Mouse (Mus musculus): ENCODE results near the gene Gm438. TPM values are rescaled to one million over a fixed set of nuclear protein-coding genes. Genes with fewer than 3 reads are reported as not detected.
A peak's percentile ranks its signal among the peaks of the same experiment; 100 is the strongest.
"Not testable (repeated sequence)": the region's sequence is repeated elsewhere in the genome, so short reads cannot be mapped to it uniquely, and the experiment has no call there.

Gm438 gene
- total RNA-seq (2021) = not detected
- long read RNA-seq, experiment 1 = 0 reads
- long read RNA-seq, experiment 2 = 0 reads

- Histone ChIP-seq H3K27ac (no peak within 1 kb of the TSS), H3K4me3 (no peak within 1 kb of the TSS)
- DNase-seq (ENCODE audit: low spot score in 2 of 2) = no peak
- no peak for TF ChIP-seq CTCF (conservative IDR thresholded peaks at IDR 0.05)
These were observed at the start of gene Gm438 for GRCm38 (mm10) chr4:144786483-144786882. Gene Gm438, minus strand, starts transcription at chr4:144786583.

GRCm38 (mm10) chr4:144824706-144825105 is 38.3 kb upstream of the Gm438 start:
- Histone ChIP-seq H3K4me3 (no peak overlapping the region), H3K27ac (no peak overlapping the region)
- DNase-seq (ENCODE audit: low spot score in 2 of 2) = no peak
- TF ChIP-seq CTCF (conservative IDR thresholded peaks at IDR 0.05) = no peak

GRCm38 (mm10) chr4:144823996-144824395 is 37.6 kb upstream of the Gm438 start:
- H3K4me3 ChIP-seq = no peak overlapping the region
- H3K27ac ChIP-seq = no peak overlapping the region
- TF ChIP-seq CTCF (conservative IDR thresholded peaks at IDR 0.05) = no peak
- no peak for DNase-seq (ENCODE audit: low spot score in 2 of 2)

- H3K27ac ChIP-seq; H3K4me3 ChIP-seq; DNase-seq (ENCODE audit: low spot score in 2 of 2): not testable (repeated sequence)
These were observed 20.8 kb upstream of the Gm438 start for GRCm38 (mm10) chr4:144807135-144807534.

- Histone ChIP-seq H3K4me3 (no peak overlapping the region), H3K27ac (no peak overlapping the region)
- DNase-seq (ENCODE audit: low spot score in 2 of 2) = no peak
- no peak for TF ChIP-seq CTCF (conservative IDR thresholded peaks at IDR 0.05)
These were observed 17.2 kb upstream of the Gm438 start for GRCm38 (mm10) chr4:144803633-144804032.

GRCm38 (mm10) chr4:144790141-144790540 is 3.8 kb upstream of the Gm438 start:
- no peak for TF ChIP-seq CTCF (conservative IDR thresholded peaks at IDR 0.05)
- H3K4me3 ChIP-seq = no peak overlapping the region
- DNase-seq (ENCODE audit: low spot score in 2 of 2) = no peak
- no peak overlapping the region for H3K27ac ChIP-seq

- TF ChIP-seq CTCF (conservative IDR thresholded peaks at IDR 0.05) = no peak
- no peak overlapping the region for H3K4me3 ChIP-seq
These were observed 3.7 kb downstream of the Gm438 start for GRCm38 (mm10) chr4:144782476-144783197.

GRCm38 (mm10) chr4:144765722-144766121 is 20.7 kb downstream of the Gm438 start:
- no peak overlapping the region for H3K4me3 ChIP-seq
- TF ChIP-seq CTCF (conservative IDR thresholded peaks at IDR 0.05) = peak; percentile 91
- no peak overlapping the region for H3K27ac ChIP-seq
- DNase-seq (ENCODE audit: low spot score in 2 of 2) = peak; percentile 12 to 64

More at GRCm38 (mm10) chr4:144782476-144783197, 3.7 kb downstream of the Gm438 start:
- no peak for DNase-seq (ENCODE audit: low spot score in 2 of 2)
- H3K27ac ChIP-seq = no peak overlapping the region

GRCm38 (mm10) chr4:144749139-144749538 is 37.2 kb downstream of the Gm438 start:
- DNase-seq (ENCODE audit: low spot score in 2 of 2) = no peak
- no peak overlapping the region for H3K27ac ChIP-seq
- H3K4me3 ChIP-seq = no peak overlapping the region
- TF ChIP-seq CTCF (conservative IDR thresholded peaks at IDR 0.05) = no peak

Other genes with a start within 250 kb of the Gm438 start
- not detected for gene Gm13124, start 221.4 kb downstream of the Gm438 start, total RNA-seq (2021)
- gene Aadacl4, start 172.9 kb downstream of the Gm438 start, total RNA-seq (2021) = not detected
- gene Gm436, start 100.2 kb downstream of the Gm438 start, total RNA-seq (2021) = not detected
- gene Gm13178, start 65.2 kb downstream of the Gm438 start, total RNA-seq (2021) = not detected
- 10 to 100 TPM; 26.7 to 29.0 TPM for gene Dhrs3, start 106.2 kb upstream of the Gm438 start, total RNA-seq (2021)

All from layer of hippocampus, adult 2 months (tissue).